Mouse (Mus musculus) cerebellum, adult 2 months (tissue): ENCODE data around the gene Serinc2. TPM values are rescaled to one million over a fixed set of nuclear protein-coding genes. Genes with fewer than 3 reads are reported as not detected.

Experiments
- DNase-seq, 2 experiments: peaks; one replicate each; pipeline ENCODE4 v3.0.0; 2021
- H3K27ac ChIP-seq: fragments of 200-500 bp; 2 replicates; pipeline ENCODE4 v1.5.1; 2012; ENCODE audit warnings: low read length, control low read depth, inconsistent platforms; ENCODE audit not compliant: insufficient read depth
- H3K27me3 ChIP-seq: fragments of 200-500 bp; 2 replicates; pipeline ENCODE4 v1.6.1; 2012; ENCODE audit warnings: inconsistent platforms, mild to moderate bottlenecking, low read length, moderate library complexity; ENCODE audit not compliant: control insufficient read depth, insufficient read depth
- H3K4me1 ChIP-seq: fragments of 200-500 bp; 2 replicates; pipeline ENCODE4 v1.6.1; 2011; ENCODE audit warnings: low read length; ENCODE audit not compliant: control insufficient read depth, insufficient read depth
- H3K4me3 ChIP-seq: fragments of 200-500 bp; replicated peaks from 2 replicates; pipeline ENCODE3; 2011; ENCODE audit warnings: mild to moderate bottlenecking, low read depth, low read length, control low read depth; ENCODE audit not compliant: insufficient read depth
- CTCF ChIP-seq: fragments of 200-500 bp; IDR thresholded peaks from 2 replicates; pipeline ENCODE4 v1.5.1; 2011; ENCODE audit warnings: low read depth, mild to moderate bottlenecking, control low read depth, low read length, moderate library complexity, borderline replicate concordance; ENCODE audit not compliant: insufficient read depth
- POLR2A ChIP-seq: fragments of 200-500 bp; IDR thresholded peaks from 2 replicates; pipeline ENCODE4 v1.6.1; 2011; ENCODE audit warnings: low read length, control low read depth, borderline replicate concordance; ENCODE audit not compliant: insufficient read depth
- WGBS: fragments of 180-500 bp; shearing (Covaris S2); methylation state at CpG from one replicate; pipeline ENCODE4 v1.1.7; 2018; 5-methylcytosine and 5-hydroxymethylcytosine counted together
- polyA plus RNA-seq: library from polyadenylated mRNA; depleted of rRNA; stranded (reverse); fragments of >200 nt; gene quantifications from 2 replicates; pipeline ENCODE4 v1.2.3, GENCODE M21; 2012; rRNA removed

Gene Serinc2
- polyA plus RNA-seq, 1 experiment: 39.6 TPM

- TF ChIP-seq CTCF: no peak
- TF ChIP-seq POLR2A: no peak
- no peak overlapping the region for H3K27ac ChIP-seq
- no peak for DNase-seq
- no peaks in the 10 kb centered on the region for H3K27me3 ChIP-seq
- no peak overlapping the region for H3K4me3 ChIP-seq
- WGBS: 83% methylated on average over 8 of the region's 8 CpGs
- H3K4me1 ChIP-seq: no peaks in the 10 kb centered on the region
These were observed 63.6 kb downstream of the Serinc2 start for GRCm38 (mm10) chr4:130215392-130215791.

- no peak for DNase-seq
- Histone ChIP-seq H3K27ac (no peak overlapping the region), H3K27me3 (no peaks in the 10 kb centered on the region), H3K4me3 (no peak overlapping the region), H3K4me1 (no peaks in the 10 kb centered on the region)
- 77% methylated on average over 10 of the region's 10 CpGs for WGBS
- TF ChIP-seq CTCF: no peak
- TF ChIP-seq POLR2A: no peak
These were observed 65.1 kb downstream of the Serinc2 start for GRCm38 (mm10) chr4:130213857-130214256.

DNA sequence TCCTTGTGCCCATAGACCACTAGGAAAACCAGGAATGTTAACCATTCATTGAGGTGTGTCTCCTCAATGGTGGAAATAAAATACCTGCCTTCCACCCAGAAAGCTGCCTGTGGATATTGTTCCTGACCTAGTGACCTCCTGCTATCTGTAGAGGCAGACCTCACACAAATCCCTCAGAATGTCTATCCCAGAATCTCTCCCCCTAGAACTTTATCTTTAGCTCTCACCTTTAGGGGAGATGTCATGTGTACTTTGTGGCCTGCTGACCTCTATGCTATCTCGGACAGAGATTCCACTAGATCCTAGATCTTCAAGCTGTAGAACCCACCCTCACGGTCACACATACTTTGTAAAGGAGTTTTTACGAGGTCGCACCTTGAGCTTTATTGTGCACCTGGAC is 65.8 kb downstream of the Serinc2 start:
- DNase-seq: no peak
- TF ChIP-seq POLR2A: no peak
- no peak for TF ChIP-seq CTCF
- Histone ChIP-seq H3K4me1 (no peaks in the 10 kb centered on the region), H3K27me3 (no peaks in the 10 kb centered on the region), H3K4me3 (no peak overlapping the region), H3K27ac (no peak overlapping the region)
- WGBS: 91% methylated on average over 4 of the region's 4 CpGs

DNA sequence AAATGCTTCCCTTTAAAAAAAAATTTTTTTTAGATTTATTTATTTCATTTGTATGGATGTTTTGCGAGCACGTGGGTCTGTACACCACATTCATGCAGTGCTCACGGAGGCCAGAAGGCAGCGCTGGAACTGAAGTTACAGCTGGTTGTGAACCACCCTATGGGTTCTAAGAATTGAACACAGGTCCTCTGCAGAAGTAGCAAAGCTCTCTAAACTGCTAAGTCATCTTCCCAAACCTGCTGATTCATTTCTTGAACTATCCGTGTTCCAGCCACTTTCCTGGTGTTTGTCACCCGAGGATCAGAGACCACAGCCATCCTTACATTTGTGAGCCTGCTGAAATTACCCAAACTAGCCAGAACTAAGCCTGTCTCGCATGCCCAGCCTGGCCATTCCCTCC is 66.6 kb downstream of the Serinc2 start:
- DNase-seq: no peak
- H3K4me1 ChIP-seq: no peaks in the 10 kb centered on the region
- WGBS: 77% methylated on average over 7 of the region's 7 CpGs
- H3K4me3 ChIP-seq: no peak overlapping the region
- H3K27me3 ChIP-seq: no peaks in the 10 kb centered on the region
- no peak overlapping the region for H3K27ac ChIP-seq
- no peak for TF ChIP-seq POLR2A
- TF ChIP-seq CTCF: no peak

GRCm38 (mm10) chr4:130211870-130212269 is 67.1 kb downstream of the Serinc2 start:
- no peak for TF ChIP-seq POLR2A
- TF ChIP-seq CTCF: no peak
- no peaks in the 10 kb centered on the region for H3K4me1 ChIP-seq
- H3K27ac ChIP-seq: no peak overlapping the region
- 90% methylated on average over 2 of the region's 2 CpGs for WGBS
- H3K27me3 ChIP-seq: no peaks in the 10 kb centered on the region
- H3K4me3 ChIP-seq: no peak overlapping the region
- DNase-seq: no peak

Other genes starting within 250 kb of the Serinc2 start
- 36.4 and 44.3 TPM in 2 replicates for gene Col16a1, start 231.4 kb downstream of the Serinc2 start, polyA plus RNA-seq
- 89.3 and 90.2 TPM in 2 replicates for gene Pef1, start 176.6 kb downstream of the Serinc2 start, polyA plus RNA-seq
- 4.3 and 5.2 TPM in 2 replicates for gene Hcrtr1, start 139.8 kb downstream of the Serinc2 start, polyA plus RNA-seq
- 12.8 and 13.4 TPM in 2 replicates for gene Tinagl1, start 104.1 kb downstream of the Serinc2 start, polyA plus RNA-seq
- 0.33 and 0.67 TPM in 2 replicates for gene Gm853, start 56.8 kb downstream of the Serinc2 start, polyA plus RNA-seq
- 196 and 220 TPM in 2 replicates for gene Fabp3, start 29.4 kb upstream of the Serinc2 start, polyA plus RNA-seq
- 1.6 and 1.7 TPM in 2 replicates for gene Gm10570, start 29.5 kb upstream of the Serinc2 start, polyA plus RNA-seq
- 87.9 and 89.6 TPM in 2 replicates for gene Zcchc17, start 80.7 kb upstream of the Serinc2 start, polyA plus RNA-seq
- 35.7 and 39.5 TPM in 2 replicates for gene Snrnp40, start 80.9 kb upstream of the Serinc2 start, polyA plus RNA-seq